Mouse (Mus musculus) neural tube, embryonic 13.5 days (tissue): ENCODE measurements around the gene Ostc. TPM values are rescaled to one million over a fixed set of nuclear protein-coding genes. Genes with fewer than 3 reads are reported as not detected.

Experiments used
- ATAC-seq: fragments of 200-750 bp; cut with Nextera tagmentation; 2 replicates; pipeline ENCODE4 v1.8.0; 2017; ENCODE audit warnings: low read depth, mild to moderate bottlenecking, moderate TSS enrichment, moderate library complexity
- H3K27ac ChIP-seq: fragments of 300-500 bp; sonication (generic); replicated peaks from 2 replicates; pipeline ENCODE4 v1.5.1; 2015; ENCODE audit warnings: moderate library complexity, mild to moderate bottlenecking, inconsistent platforms
- H3K27me3 ChIP-seq: fragments of 300-500 bp; sonication (generic); 2 replicates; pipeline ENCODE4 v1.6.1; 2015; ENCODE audit warnings: mild to moderate bottlenecking, inconsistent platforms
- H3K36me3 ChIP-seq: fragments of 300-500 bp; sonication (generic); 2 replicates; pipeline ENCODE4 v1.6.1; 2015; ENCODE audit warnings: mild to moderate bottlenecking, inconsistent platforms
- H3K4me1 ChIP-seq: fragments of 300-500 bp; sonication (generic); replicated peaks from 2 replicates; pipeline ENCODE4 v1.6.1; 2015; ENCODE audit warnings: inconsistent platforms
- H3K4me2 ChIP-seq: fragments of 300-500 bp; sonication (generic); 2 replicates; pipeline ENCODE4 v1.6.1; 2015; ENCODE audit warnings: inconsistent platforms, mild to moderate bottlenecking, moderate library complexity
- H3K4me3 ChIP-seq: fragments of 300-500 bp; sonication (generic); 2 replicates; pipeline ENCODE4 v1.5.1; 2015; ENCODE audit warnings: mild to moderate bottlenecking, inconsistent platforms
- H3K9ac ChIP-seq: fragments of 300-500 bp; sonication (generic); 2 replicates; pipeline ENCODE4 v1.6.1; 2015; ENCODE audit warnings: moderate library complexity, mild to moderate bottlenecking, inconsistent platforms
- H3K9me3 ChIP-seq: fragments of 300-500 bp; sonication (generic); 2 replicates; pipeline ENCODE4 v1.6.1; 2016; ENCODE audit warnings: inconsistent platforms
- WGBS: fragments of 180-500 bp; shearing (Covaris S2); methylation state at CpG from one replicate; pipeline ENCODE4 v1.1.7; 2015; 5-methylcytosine and 5-hydroxymethylcytosine counted together
- polyA plus RNA-seq: library from polyadenylated mRNA; unstranded; fragments of >200 nt; fragmentation: Nextera tagmentation; extraction: Ambion mirVana; gene quantifications from 2 replicates; pipeline ENCODE4 v1.2.1, GENCODE M21; 2015

Ostc gene
- polyA plus RNA-seq, 1 experiment from 2014 or later: 275 TPM

DNA sequence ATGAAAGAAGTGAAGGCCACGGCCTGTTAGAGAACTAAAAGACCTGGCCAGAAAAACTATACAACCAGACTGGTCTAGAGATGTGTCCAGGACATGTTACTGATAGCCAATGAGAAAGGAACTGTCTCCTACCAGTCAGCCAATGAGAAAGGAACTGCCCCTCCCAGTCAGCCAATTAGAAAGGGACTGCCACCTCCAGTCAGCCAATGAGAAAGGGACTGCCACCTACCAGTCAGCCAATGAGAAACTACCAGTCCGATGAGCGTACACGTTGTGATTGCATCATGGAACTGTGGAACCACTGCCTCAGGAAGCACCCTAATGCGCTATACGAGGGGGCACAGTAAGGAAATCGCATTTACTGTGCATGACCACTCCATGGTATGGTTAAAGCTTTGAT, 14.5 kb downstream of the Ostc start:
- peaks cover 44% of the 10 kb centered on the region for H3K36me3 ChIP-seq
- no peak overlapping the region for H3K4me2 ChIP-seq
- H3K9me3 ChIP-seq: no peaks in the 10 kb centered on the region
- H3K27ac ChIP-seq: no peak overlapping the region
- H3K9ac ChIP-seq: no peak overlapping the region
- 0 out of 2 replicates have a peak, but pooled peaks cover 3% of the 10 kb centered on the region for H3K27me3 ChIP-seq
- no peak overlapping the region for H3K4me3 ChIP-seq
- 92% methylated on average over 7 of the region's 7 CpGs for WGBS
- peaks cover 12% of the 10 kb centered on the region for H3K4me1 ChIP-seq
- ATAC-seq: no peak

DNA sequence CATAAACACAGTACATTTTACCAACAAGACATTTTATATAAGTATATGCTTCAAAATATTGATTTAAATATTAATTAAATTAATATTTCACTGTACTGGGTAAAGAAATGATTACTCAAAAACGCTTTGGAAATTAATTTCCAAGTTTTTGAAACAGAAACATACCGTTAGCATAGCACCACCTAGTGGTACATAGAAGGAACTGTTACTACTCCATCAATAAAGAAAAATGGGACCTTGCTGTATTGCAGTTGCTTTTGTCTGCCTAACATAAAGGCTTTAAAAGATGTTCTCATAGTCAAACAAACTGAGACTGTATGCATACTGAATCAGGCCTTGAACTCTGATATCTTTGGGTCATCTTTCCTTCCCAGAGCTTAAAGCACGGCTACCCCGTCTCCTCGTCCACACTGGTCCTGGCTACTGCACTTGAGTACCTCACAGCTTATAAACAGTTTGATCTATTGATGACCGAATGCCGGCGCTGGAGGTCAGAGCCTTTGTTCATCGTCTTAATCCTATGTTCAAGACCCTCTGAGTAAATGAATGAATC, 15.1 kb downstream of the Ostc start:
- H3K4me2 ChIP-seq: no peak overlapping the region
- H3K27ac ChIP-seq: no peak overlapping the region
- ATAC-seq: 0 out of 2 replicates have a peak, but pooled peaks have one; percentile 6
- H3K27me3 ChIP-seq: 0 out of 2 replicates have a peak, but pooled peaks cover 3% of the 10 kb centered on the region
- peaks cover 38% of the 10 kb centered on the region for H3K36me3 ChIP-seq
- H3K4me1 ChIP-seq: peaks cover 12% of the 10 kb centered on the region
- no peak overlapping the region for H3K4me3 ChIP-seq
- no peaks in the 10 kb centered on the region for H3K9me3 ChIP-seq
- WGBS: 72% methylated on average over 9 of the region's 9 CpGs
- H3K9ac ChIP-seq: no peak overlapping the region

DNA sequence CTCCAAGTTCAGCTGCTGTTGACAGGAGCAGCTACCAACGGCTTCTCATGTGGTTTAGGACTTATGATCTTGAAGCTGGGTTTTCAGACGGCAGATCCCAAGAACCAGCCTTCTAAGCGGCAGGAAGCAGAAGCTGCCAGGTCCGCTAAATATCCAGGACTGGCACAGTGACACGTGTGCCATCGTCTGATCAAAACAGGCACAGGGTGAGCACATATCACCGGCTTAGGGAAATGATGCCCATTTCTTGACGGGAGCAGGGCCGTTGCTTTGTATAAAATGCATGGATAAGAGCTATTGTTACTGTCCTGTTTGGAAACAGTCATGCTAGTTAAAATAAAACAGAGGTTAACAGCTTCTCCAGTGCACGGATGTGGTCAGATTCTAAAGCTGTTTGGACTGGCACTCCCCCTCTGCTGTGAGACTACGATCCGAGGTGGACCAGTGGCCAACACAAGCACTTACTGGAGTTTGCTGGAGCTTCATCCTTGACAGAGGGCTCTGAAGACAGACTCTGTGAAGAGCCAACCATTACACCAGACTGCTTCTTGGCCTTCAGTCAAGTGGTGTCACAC, 17.6 kb downstream of the Ostc start:
- Histone ChIP-seq H3K27me3 (0 out of 2 replicates have a peak, but pooled peaks cover 3% of the 10 kb centered on the region), H3K4me3 (peak overlapping the region; percentile 31), H3K4me1 (peaks cover 12% of the 10 kb centered on the region), H3K36me3 (peaks cover 24% of the 10 kb centered on the region), H3K27ac (peak overlapping the region; percentile 54; the same call in 1 of the 2 replicates), H3K4me2 (peak overlapping the region; percentile 60), H3K9ac (peak overlapping the region; percentile 58), H3K9me3 (no peaks in the 10 kb centered on the region)
- ATAC-seq: no peak
- 39% methylated on average over 12 of the region's 12 CpGs for WGBS

GRCm38 (mm10) chr3:130690834-130691595, 18.2 kb downstream of the Ostc start:
- H3K9ac ChIP-seq: peak overlapping the region; percentile 58
- H3K4me1 ChIP-seq: peaks cover 12% of the 10 kb centered on the region
- H3K36me3 ChIP-seq: peaks cover 17% of the 10 kb centered on the region
- H3K9me3 ChIP-seq: no peaks in the 10 kb centered on the region
- H3K27ac ChIP-seq: peak overlapping the region; percentile 54; the same call in 1 of the 2 replicates
- H3K4me2 ChIP-seq: peak overlapping the region; percentile 60
- whole genome bisulfite sequencing: 13% methylated on average over 20 of the region's 20 CpGs
- peak; percentile 49; the same call in 1 of the 2 replicates for ATAC-seq
- H3K27me3 ChIP-seq: 0 out of 2 replicates have a peak, but pooled peaks cover 3% of the 10 kb centered on the region
- peak overlapping the region; percentile 31 for H3K4me3 ChIP-seq

- H3K4me3 ChIP-seq: no peak overlapping the region
- 0 out of 2 replicates have a peak, but pooled peaks cover 3% of the 10 kb centered on the region for H3K27me3 ChIP-seq
- peaks cover 4% of the 10 kb centered on the region for H3K36me3 ChIP-seq
- WGBS: 13% methylated on average over 12 of the region's 12 CpGs
- no peaks in the 10 kb centered on the region for H3K9me3 ChIP-seq
- peaks cover 12% of the 10 kb centered on the region for H3K4me1 ChIP-seq
- H3K4me2 ChIP-seq: peak overlapping the region; percentile 31
- no peak overlapping the region for H3K9ac ChIP-seq
- H3K27ac ChIP-seq: no peak overlapping the region
- peak; percentile 63 for ATAC-seq
These were observed 19.6 kb downstream of the Ostc start for GRCm38 (mm10) chr3:130689630-130690029.

GRCm38 (mm10) chr3:130687051-130687450, 22.2 kb downstream of the Ostc start:
- Histone ChIP-seq H3K4me1 (peaks cover 12% of the 10 kb centered on the region), H3K4me2 (no peak overlapping the region), H3K4me3 (no peak overlapping the region), H3K27me3 (0 out of 2 replicates have a peak, but pooled peaks cover 2% of the 10 kb centered on the region), H3K27ac (no peak overlapping the region), H3K9me3 (no peaks in the 10 kb centered on the region), H3K9ac (no peak overlapping the region), H3K36me3 (no peaks in the 10 kb centered on the region)
- no peak for ATAC-seq
- WGBS: 94% methylated on average over 1 of the region's 1 CpGs

- H3K4me1 ChIP-seq: no peaks in the 10 kb centered on the region
- 88% methylated on average over 8 of the region's 8 CpGs for WGBS
- H3K27me3 ChIP-seq: no peaks in the 10 kb centered on the region
- H3K27ac ChIP-seq: no peak overlapping the region
- H3K9ac ChIP-seq: no peak overlapping the region
- H3K36me3 ChIP-seq: no peaks in the 10 kb centered on the region
- no peak overlapping the region for H3K4me3 ChIP-seq
- no peak for ATAC-seq
- H3K4me2 ChIP-seq: no peak overlapping the region
- no peaks in the 10 kb centered on the region for H3K9me3 ChIP-seq
These were observed 24.3 kb downstream of the Ostc start for GRCm38 (mm10) chr3:130685014-130685366.

- H3K27me3 ChIP-seq: no peaks in the 10 kb centered on the region
- no peaks in the 10 kb centered on the region for H3K9me3 ChIP-seq
- H3K4me2 ChIP-seq: no peak overlapping the region
- H3K4me1 ChIP-seq: no peaks in the 10 kb centered on the region
- ATAC-seq: no peak
- H3K36me3 ChIP-seq: no peaks in the 10 kb centered on the region
- 80% methylated on average over 9 of the region's 9 CpGs for WGBS
- H3K9ac ChIP-seq: no peak overlapping the region
- H3K27ac ChIP-seq: no peak overlapping the region
- no peak overlapping the region for H3K4me3 ChIP-seq
These were observed 24.8 kb downstream of the Ostc start for GRCm38 (mm10) chr3:130684276-130685013.

GRCm38 (mm10) chr3:130683836-130684235, 25.4 kb downstream of the Ostc start:
- 79% methylated on average over 8 of the region's 8 CpGs for WGBS
- Histone ChIP-seq H3K9ac (no peak overlapping the region), H3K9me3 (no peaks in the 10 kb centered on the region)

DNA sequence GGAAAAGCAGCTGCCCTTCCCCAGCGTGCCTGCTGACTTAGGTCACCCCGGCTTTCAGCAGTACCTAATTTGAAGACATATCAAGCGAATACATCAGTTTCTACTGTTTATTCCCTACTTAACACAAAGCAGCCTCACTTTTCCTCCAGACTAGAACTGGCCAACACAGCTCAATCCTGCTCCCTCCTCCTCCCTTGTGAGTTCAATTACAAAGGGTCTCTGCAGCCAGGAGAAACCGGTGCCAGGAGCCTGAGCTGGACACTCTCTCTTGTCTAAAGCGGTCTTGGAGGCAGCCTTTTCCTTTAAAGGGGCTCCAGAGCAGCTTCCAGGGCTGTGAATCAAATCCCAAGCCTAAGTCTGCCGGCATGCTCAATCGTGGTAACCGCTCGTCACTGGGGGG, 27.1 kb downstream of the Ostc start:
- Histone ChIP-seq H3K27ac (no peak overlapping the region), H3K4me2 (no peak overlapping the region), H3K4me3 (no peak overlapping the region), H3K36me3 (no peaks in the 10 kb centered on the region), H3K9ac (no peak overlapping the region), H3K9me3 (0 out of 2 replicates have a peak, but pooled peaks cover 3% of the 10 kb centered on the region), H3K27me3 (no peaks in the 10 kb centered on the region), H3K4me1 (no peaks in the 10 kb centered on the region; the same call in 1 of the 2 replicates)
- no peak for ATAC-seq
- whole genome bisulfite sequencing: 88% methylated on average over 9 of the region's 9 CpGs

More at GRCm38 (mm10) chr3:130683836-130684235, 25.4 kb downstream of the Ostc start:
- Histone ChIP-seq H3K27me3 (no peaks in the 10 kb centered on the region), H3K4me1 (no peaks in the 10 kb centered on the region), H3K36me3 (no peaks in the 10 kb centered on the region), H3K4me2 (no peak overlapping the region), H3K27ac (no peak overlapping the region), H3K4me3 (no peak overlapping the region)
- ATAC-seq: no peak

GRCm38 (mm10) chr3:130681226-130681625, 28.0 kb downstream of the Ostc start:
- Histone ChIP-seq H3K4me1 (no peaks in the 10 kb centered on the region; the same call in 1 of the 2 replicates), H3K27ac (no peak overlapping the region), H3K27me3 (no peaks in the 10 kb centered on the region), H3K4me3 (no peak overlapping the region), H3K4me2 (no peak overlapping the region), H3K36me3 (no peaks in the 10 kb centered on the region), H3K9ac (no peak overlapping the region), H3K9me3 (0 out of 2 replicates have a peak, but pooled peaks cover 3% of the 10 kb centered on the region)
- 85% methylated on average over 2 of the region's 2 CpGs for WGBS
- ATAC-seq: no peak
